Mouse (Mus musculus) T-helper 2 cell (primary cell): ENCODE measurements around the gene 5730522E02Rik.

Experiments
- in situ Hi-C: fragments of 300-600 bp; cut with MboI, MseI; formaldehyde crosslinking; loops from one replicate; pipeline ENCODE4 v1.15.1; 2025; ENCODE audit warnings: high pct_unique_total_duplicates

The 5730522E02Rik gene

GRCm38 (mm10) chr11:25696168-25696567, 514.4 kb downstream of the 5730522E02Rik start:
- in situ Hi-C loops, result no loop called here

DNA sequence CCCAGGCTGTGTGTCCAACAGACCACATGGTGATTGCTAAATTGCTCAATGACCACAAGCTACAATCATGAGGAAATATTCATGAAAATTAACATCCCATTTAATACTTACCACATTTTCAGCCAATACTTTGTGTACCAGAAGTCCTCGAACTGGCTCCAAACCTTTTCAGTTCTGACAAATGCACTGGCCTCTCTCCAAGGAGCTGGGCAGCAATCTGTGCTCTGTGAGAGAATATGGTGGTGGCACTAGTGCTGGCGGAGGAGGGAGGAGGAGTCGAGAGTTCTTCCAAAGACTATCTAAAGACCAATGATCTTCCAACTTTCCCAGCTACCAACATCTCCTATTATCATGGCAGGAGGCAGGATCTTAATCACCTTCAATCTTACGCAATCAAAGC, 525.8 kb downstream of the 5730522E02Rik start:
- in situ Hi-C loops, result no loop called here

DNA sequence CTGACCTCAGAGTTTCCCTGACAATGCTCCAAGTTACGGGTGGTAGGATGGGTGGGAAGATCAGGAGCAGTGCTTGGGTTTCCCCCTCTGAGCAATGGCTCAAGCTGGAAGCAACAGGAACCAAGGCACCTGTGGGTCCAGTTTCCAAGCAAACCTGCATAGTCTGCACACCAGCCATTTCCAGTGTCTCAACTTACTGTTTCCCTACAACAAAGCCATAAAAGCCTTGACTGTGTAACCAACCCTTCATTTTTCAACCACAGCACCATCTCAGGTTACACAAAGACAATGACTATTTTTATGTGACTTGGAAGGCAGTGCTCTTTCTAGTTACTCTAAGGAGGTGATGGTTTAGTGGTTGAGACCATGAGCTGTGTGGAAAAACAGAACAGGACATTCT, 530.7 kb downstream of the 5730522E02Rik start:
- in situ Hi-C loops, result no loop called here

DNA sequence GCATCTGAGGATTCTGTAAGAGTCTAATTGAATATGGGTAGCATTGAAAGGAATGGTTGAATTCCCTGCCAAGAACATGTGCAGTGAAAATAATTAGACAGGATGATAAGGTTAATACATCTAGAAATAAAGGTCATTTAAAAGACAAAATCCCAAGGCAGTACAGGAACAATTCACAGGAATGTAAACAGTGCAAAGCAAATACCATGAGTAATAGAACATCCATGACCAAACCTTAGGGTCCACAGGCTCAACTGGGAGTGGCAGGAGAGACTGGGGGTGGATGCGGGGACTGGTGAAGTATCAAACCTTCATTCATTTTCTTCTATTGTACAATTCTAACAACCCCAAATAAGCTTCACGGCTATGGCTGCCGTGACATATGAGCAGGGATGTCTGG, 536.4 kb downstream of the 5730522E02Rik start:
- in situ Hi-C loops, result no loop called here

GRCm38 (mm10) chr11:25670018-25670417, 540.5 kb downstream of the 5730522E02Rik start:
- in situ Hi-C loops, result no loop called here

- in situ Hi-C loops, result no loop called here
These were observed 545.9 kb downstream of the 5730522E02Rik start for GRCm38 (mm10) chr11:25664562-25665104.

DNA sequence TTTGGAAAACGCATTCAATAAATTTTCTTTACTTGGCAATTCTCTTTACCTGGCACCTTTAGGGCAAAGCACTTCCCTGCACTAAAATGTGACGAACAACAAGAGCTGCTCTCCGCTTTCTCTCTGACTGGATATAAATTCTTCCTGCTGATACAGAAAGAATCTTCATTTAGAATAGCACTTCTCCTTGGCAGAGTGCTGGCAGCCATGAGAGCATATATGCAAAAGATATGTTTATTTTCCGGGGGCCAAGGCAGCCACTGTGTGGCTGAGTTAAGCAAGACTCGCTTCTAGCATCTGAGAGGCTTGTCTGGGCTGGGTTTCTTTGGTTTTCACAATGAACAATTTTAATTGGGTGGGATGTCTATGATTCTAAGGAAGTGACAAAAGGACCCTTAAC, 564.3 kb downstream of the 5730522E02Rik start:
- in situ Hi-C loops, result no loop called here

DNA sequence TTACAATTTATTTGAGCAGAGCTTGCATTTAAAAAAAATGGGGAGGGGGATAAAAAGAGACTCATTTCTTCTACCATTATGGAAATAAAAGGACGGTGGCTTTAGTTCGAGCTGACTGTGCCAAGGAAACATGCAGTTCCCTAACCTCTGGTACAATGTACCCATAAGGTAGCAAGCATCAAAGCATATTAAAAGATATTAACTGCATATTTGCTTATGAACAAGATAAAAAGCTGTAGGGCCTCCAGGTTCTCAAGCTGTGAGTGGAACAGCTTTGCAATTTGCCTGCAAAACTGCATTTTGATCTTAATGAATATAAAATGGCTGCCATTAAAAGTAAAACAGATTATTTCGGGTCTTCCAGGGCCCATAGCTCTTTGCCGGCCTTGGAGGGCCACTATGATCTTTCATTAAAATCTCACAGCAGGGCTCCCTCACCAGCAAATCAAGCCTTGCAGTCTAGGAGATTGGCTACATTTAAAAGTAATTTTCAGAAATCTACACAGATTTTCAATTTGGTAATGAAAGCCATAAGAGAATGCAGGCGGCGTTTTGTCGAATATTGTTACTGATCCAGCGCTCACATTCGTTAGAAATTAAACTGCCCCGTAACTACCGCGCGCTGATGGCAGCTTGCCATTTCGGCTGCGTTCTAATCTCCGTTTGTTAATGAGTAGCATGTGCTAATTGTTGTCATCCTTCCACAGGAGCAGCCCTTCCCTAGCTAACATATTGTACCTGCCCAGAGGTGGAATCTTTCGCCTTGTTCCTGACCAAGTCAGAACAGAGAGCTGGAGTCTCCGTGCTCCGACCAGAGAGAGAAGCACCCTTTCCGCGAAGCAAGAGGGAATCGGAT, 565.6 kb downstream of the 5730522E02Rik start:
- in situ Hi-C loops, result no loop called here

- in situ Hi-C loops, result no loop called here
These were observed 603.7 kb downstream of the 5730522E02Rik start for GRCm38 (mm10) chr11:25606886-25607285.

- in situ Hi-C loops, result no loop called here
These were observed 610.5 kb downstream of the 5730522E02Rik start for GRCm38 (mm10) chr11:25600030-25600429.

GRCm38 (mm10) chr11:25595303-25595702, 615.3 kb downstream of the 5730522E02Rik start:
- in situ Hi-C loops, result no loop called here

DNA sequence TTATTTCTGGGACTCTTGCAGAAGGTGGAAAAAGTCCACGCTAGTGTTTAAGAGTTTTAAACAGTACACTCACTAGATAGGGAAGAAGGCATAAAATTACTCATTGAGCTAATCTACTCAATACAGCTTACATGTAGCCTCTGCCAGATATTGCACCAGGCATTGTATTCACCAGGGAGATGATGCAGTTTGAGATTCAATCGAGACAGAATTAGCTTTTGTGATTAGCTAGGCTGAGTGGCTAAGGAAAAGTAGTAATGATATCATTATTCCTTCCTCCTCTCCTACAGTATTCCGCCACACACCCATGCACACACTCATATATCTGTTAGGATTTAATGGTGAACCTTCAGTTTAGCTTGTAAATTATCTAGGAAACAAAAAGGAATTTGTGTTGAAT, 615.8 kb downstream of the 5730522E02Rik start:
- in situ Hi-C loops, result no loop called here

- in situ Hi-C loops, result no loop called here
These were observed 618.3 kb downstream of the 5730522E02Rik start for GRCm38 (mm10) chr11:25592268-25592667.

- in situ Hi-C loops, result no loop called here
These were observed 620.3 kb downstream of the 5730522E02Rik start for GRCm38 (mm10) chr11:25590215-25590614.

DNA sequence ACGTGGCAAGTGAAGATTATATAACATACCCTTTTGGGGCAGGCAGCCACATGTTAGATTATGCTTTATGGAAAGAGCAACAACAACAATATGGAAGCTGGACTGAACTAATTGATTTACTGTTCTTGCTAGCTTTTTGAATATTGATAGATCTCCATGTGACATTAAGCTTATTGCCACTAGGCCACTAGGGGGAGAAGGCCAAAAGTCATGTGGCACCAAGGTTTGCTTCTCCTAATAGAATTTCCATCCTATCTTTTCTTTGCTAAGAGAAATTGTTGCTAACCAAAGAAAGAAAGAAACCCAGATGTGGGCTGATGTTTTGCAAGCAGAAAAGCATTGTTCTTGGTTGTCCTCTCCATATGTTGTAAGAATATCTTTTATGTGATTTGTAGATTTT, 621.1 kb downstream of the 5730522E02Rik start:
- in situ Hi-C loops, result loop anchor here (10.0 kb wide), 1 partner anchor 1105 kb away; no protein-coding TSS in a partner anchor

DNA sequence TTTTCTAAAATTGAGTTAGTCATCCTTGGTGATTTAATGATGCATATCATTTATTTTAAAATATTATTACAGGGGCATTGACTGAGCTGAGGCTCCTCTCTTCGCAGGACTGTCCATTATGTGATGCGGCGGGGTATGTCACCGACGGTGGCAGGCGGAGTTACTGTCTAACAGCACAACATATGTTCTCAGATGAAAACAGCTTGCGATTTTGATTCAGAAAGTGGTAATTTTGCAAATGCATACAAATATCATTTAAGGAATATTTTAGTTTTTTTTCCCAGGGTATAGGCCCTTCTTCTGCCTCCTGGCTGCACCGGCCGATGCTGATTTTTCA, 636.5 kb downstream of the 5730522E02Rik start:
- in situ Hi-C loops, result no loop called here

DNA sequence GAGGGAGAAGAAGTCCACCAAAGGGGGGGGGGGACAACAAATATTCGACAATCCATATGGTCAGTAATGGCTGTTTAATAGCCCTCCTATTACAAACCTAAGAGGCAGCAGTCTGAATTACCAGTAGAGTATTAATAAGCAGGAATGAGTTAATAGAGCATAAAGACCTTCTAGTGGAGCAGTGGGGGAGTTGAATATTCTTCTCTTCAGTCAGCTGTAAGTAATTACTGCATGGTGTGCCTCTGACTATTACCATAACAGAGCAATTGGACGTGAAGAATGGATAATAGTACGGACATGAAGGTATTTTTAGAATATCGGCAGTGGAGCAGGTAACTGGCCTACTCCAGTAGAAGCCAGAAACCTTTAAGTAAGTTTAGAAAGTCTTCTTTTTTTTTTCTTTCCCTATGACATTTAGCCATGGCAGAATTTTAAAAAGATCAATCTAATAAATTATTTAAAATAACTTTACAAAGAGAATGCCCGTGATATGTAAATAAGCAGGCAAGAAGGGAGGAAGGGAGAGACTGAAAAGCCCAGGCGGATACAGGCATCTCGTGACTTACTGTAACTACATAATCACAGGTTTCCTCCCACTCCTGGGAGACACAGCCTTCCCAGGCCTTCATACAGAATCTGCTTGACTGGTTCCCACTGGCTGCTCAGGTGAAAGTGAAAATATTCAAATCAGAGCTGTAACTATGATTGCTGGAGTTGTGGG, 637.0 kb downstream of the 5730522E02Rik start:
- in situ Hi-C loops, result no loop called here

- in situ Hi-C loops, result no loop called here
These were observed 639.2 kb downstream of the 5730522E02Rik start for GRCm38 (mm10) chr11:25571396-25571795.
